Mouse (Mus musculus) limb, embryonic 15.5 days (tissue): ENCODE data around the gene Slc11a1. TPM values are rescaled to one million over a fixed set of nuclear protein-coding genes. Genes with fewer than 3 reads are reported as not detected.

ENCODE experiments used
- ATAC-seq: fragments of 200-750 bp; cut with Nextera tagmentation; 2 replicates; pipeline ENCODE4 v1.8.0; 2017; ENCODE audit warnings: low read depth, moderate TSS enrichment; ENCODE audit not compliant: insufficient number of reproducible peaks, low FRiP score, low TSS enrichment
- H3K27ac ChIP-seq: fragments of 300-500 bp; sonication (generic); 2 replicates; pipeline ENCODE4 v1.5.1; 2015; ENCODE audit warnings: moderate library complexity, mild to moderate bottlenecking, inconsistent platforms
- H3K27me3 ChIP-seq: fragments of 300-500 bp; sonication (generic); 2 replicates; pipeline ENCODE4 v1.6.1; 2015; ENCODE audit warnings: inconsistent platforms
- H3K36me3 ChIP-seq: fragments of 300-500 bp; sonication (generic); 2 replicates; pipeline ENCODE4 v1.6.1; 2015; ENCODE audit warnings: inconsistent platforms
- H3K4me1 ChIP-seq: fragments of 300-500 bp; sonication (generic); 2 replicates; pipeline ENCODE4 v1.6.1; 2015; ENCODE audit warnings: inconsistent platforms
- H3K4me2 ChIP-seq: fragments of 300-500 bp; sonication (generic); 2 replicates; pipeline ENCODE4 v1.6.1; 2015; ENCODE audit warnings: mild to moderate bottlenecking, inconsistent platforms
- H3K4me3 ChIP-seq: fragments of 300-500 bp; sonication (generic); 2 replicates; pipeline ENCODE4 v1.5.1; 2015; ENCODE audit warnings: mild to moderate bottlenecking, inconsistent platforms
- H3K9ac ChIP-seq: fragments of 300-500 bp; sonication (generic); 2 replicates; pipeline ENCODE4 v1.6.1; 2015; ENCODE audit warnings: inconsistent platforms
- H3K9me3 ChIP-seq: fragments of 300-500 bp; sonication (generic); 2 replicates; pipeline ENCODE4 v1.6.1; 2016; ENCODE audit warnings: inconsistent platforms
- WGBS: fragments of 180-500 bp; shearing (Covaris S2); methylation state at CpG from one replicate; pipeline ENCODE4 v1.1.7; 2015; 5-methylcytosine and 5-hydroxymethylcytosine counted together
- microRNA counts: library from miRNA; unstranded; fragments of <30 nt; microRNA quantifications from one replicate; lab custom pipeline; 2016
- microRNA-seq: library from miRNA; unstranded; fragments of <30 nt; microRNA quantifications from one replicate; pipeline ENCODE4, GENCODE M21; 2016
- polyA plus RNA-seq: library from polyadenylated mRNA; unstranded; fragments of >200 nt; fragmentation: Nextera tagmentation; extraction: Ambion mirVana; gene quantifications from 2 replicates; pipeline ENCODE4 v1.2.1, GENCODE M21; 2015

Slc11a1 gene
- polyA plus RNA-seq, 1 experiment from 2014 or later: 3.4 TPM

DNA sequence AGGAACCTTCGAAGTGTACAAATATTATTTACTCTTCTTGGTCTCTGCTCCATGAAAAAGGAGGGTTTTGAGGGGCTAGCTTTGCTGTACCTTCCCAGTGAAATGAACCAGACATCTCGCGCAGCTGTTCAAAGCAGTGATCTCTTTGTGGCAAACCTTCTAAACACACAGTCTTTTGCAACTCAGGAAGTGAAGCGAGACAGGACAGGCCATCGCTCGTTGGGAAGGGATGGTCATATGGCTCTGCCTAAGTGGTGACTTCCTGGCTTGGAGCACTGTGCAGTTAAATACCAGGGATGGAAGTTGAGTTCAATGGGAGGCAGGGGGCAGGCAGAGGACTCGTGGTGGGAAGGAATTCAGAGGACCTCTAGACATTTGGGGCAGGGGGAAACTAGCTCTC, 50.9 kb downstream of the Slc11a1 start:
- Histone ChIP-seq H3K27ac (no peak overlapping the region), H3K27me3 (no peaks in the 10 kb centered on the region), H3K9ac (no peak overlapping the region), H3K9me3 (no peaks in the 10 kb centered on the region), H3K4me1 (no peaks in the 10 kb centered on the region), H3K4me2 (no peak overlapping the region), H3K4me3 (no peak overlapping the region), H3K36me3 (no peaks in the 10 kb centered on the region)
- 69% methylated on average over 7 of the region's 7 CpGs for WGBS
- no peak for ATAC-seq

DNA sequence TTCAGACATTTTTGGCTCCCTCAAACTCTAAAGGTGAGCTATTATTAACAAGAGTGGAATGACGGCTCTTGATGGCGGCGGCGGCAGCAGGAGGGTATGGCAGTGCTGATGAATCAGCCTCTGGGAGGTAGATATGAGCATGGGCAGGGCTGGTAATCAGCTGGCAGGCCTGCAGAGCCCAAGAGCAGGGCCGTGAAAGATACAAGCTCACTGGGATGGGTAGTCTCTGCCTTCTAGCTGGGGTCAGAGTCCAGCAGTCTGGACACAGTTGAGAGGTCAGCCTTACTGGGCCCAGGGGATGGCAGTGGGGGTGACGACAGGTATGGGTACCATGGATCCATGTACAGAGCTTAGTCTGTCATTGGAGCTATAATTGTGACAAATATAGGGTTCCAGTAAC, 58.2 kb downstream of the Slc11a1 start:
- peaks cover 39% of the 10 kb centered on the region for H3K36me3 ChIP-seq
- no peak for ATAC-seq

DNA sequence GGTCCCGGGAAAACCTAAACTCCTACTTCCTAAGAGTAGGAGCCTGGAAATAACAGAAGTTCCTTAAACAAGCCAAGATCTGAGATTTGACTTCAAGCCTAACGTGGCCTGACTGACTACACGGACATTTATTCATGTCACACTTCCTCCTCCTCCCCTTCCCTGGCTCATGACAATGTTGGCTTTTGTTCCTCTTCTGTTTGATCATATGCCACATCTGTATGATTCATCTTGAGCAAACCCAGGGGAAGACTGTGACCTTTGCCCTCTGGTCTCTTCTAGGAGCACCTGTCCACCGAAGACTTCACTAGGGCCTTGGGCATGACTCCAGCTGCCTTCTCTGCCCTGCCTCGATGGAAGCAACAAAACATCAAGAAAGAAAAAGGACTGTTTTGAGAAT, 59.6 kb downstream of the Slc11a1 start:
- Histone ChIP-seq H3K4me3 (no peak overlapping the region), H3K36me3 (peaks cover 47% of the 10 kb centered on the region)
- WGBS: 62% methylated on average over 5 of the region's 5 CpGs

More for the DNA sequence above, 58.2 kb downstream of the Slc11a1 start:
- Histone ChIP-seq H3K27me3 (no peaks in the 10 kb centered on the region), H3K9ac (no peak overlapping the region), H3K4me1 (no peaks in the 10 kb centered on the region), H3K27ac (no peak overlapping the region), H3K4me3 (no peak overlapping the region), H3K9me3 (no peaks in the 10 kb centered on the region), H3K4me2 (no peak overlapping the region)
- WGBS: 86% methylated on average over 6 of the region's 6 CpGs

DNA sequence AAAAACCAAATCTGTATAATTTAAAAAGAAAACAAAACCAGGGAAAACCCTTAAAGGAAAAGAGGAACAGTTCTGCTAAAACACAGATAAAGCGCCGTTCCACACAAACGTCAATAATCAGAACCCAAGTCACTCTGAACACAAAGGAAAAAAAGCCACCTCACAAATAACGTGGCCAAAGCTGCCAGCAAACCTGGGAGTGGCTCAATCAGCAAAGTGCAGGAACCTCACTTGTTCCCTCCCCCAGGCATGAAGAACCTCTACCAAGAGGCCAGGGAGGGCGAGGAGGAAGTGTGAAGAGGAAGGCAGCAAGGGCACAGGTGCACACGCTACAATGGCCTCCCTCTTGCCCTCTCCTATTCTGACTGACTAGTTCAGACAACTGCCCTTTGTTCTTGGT, 60.6 kb downstream of the Slc11a1 start:
- no peak overlapping the region for H3K4me2 ChIP-seq
- H3K36me3 ChIP-seq: peaks cover 55% of the 10 kb centered on the region
- H3K27ac ChIP-seq: no peak overlapping the region
- ATAC-seq: no peak
- WGBS: 83% methylated on average over 6 of the region's 6 CpGs
- no peaks in the 10 kb centered on the region for H3K27me3 ChIP-seq
- no peak overlapping the region for H3K4me3 ChIP-seq
- no peaks in the 10 kb centered on the region for H3K4me1 ChIP-seq
- no peaks in the 10 kb centered on the region for H3K9me3 ChIP-seq
- no peak overlapping the region for H3K9ac ChIP-seq

More for the DNA sequence above, 59.6 kb downstream of the Slc11a1 start:
- no peak for ATAC-seq
- Histone ChIP-seq H3K9me3 (no peaks in the 10 kb centered on the region), H3K9ac (no peak overlapping the region), H3K4me2 (no peak overlapping the region), H3K4me1 (no peaks in the 10 kb centered on the region), H3K27ac (no peak overlapping the region; the same call in 1 of the 2 replicates), H3K27me3 (no peaks in the 10 kb centered on the region)

MicroRNAs encoded within 50 kb of the gene (microRNA counts, 519-probe panel; counts per million panel counts)
- 3,260 counts per million, percentile 78 among the panel's probes with 10 or more counts for microRNA mmu-miR-26b (lab: Ali Mortazavi, UCI)

Small RNA genes lying within 50 kb of the gene (microRNA-seq; reads per million reads assigned to microRNA genes)
- 26,192 reads per million, percentile 97 among the genes with 10 or more reads in this experiment for gene Mir26b

Other genes with a start within 250 kb of the Slc11a1 start
- 0.35 and 0.84 TPM in 2 replicates for gene Rufy4, start 249.7 kb upstream of the Slc11a1 start, polyA plus RNA-seq
- 0.45 and 0.51 TPM in 2 replicates for gene Cxcr2, start 221.2 kb upstream of the Slc11a1 start, polyA plus RNA-seq
- not detected in 2 replicates for gene Cxcr1, start 180.6 kb upstream of the Slc11a1 start, polyA plus RNA-seq
- gene Arpc2, start 139.1 kb upstream of the Slc11a1 start, polyA plus RNA-seq: 441 and 463 TPM in 2 replicates
- 0.18 TPM in 1 of 2 replicates, not detected in the other for gene Gpbar1, start 96.6 kb upstream of the Slc11a1 start, polyA plus RNA-seq
- 232 and 249 TPM in 2 replicates for gene Aamp, start 90.5 kb upstream of the Slc11a1 start, polyA plus RNA-seq
- gene Pnkd, start 90.3 kb upstream of the Slc11a1 start, polyA plus RNA-seq: 104 and 114 TPM in 2 replicates
- gene Tmbim1, start 69.6 kb upstream of the Slc11a1 start, polyA plus RNA-seq: 58.8 and 69.6 TPM in 2 replicates
- gene Catip, start 13.1 kb upstream of the Slc11a1 start, polyA plus RNA-seq: 1.6 and 2.0 TPM in 2 replicates
- 82.4 and 85.4 TPM in 2 replicates for gene Ctdsp1, start 16.3 kb downstream of the Slc11a1 start, polyA plus RNA-seq
- 0.15 and 0.20 TPM in 2 replicates for gene Vil1, start 34.2 kb downstream of the Slc11a1 start, polyA plus RNA-seq
- 52.7 and 55.8 TPM in 2 replicates for gene Cnot9, start 130.9 kb downstream of the Slc11a1 start, polyA plus RNA-seq
- gene Plcd4, start 167.7 kb downstream of the Slc11a1 start, polyA plus RNA-seq: 0.92 and 1.6 TPM in 2 replicates
- 26.3 and 30.5 TPM in 2 replicates for gene Usp37, start 169.1 kb downstream of the Slc11a1 start, polyA plus RNA-seq
- 7.3 and 7.5 TPM in 2 replicates for gene Zfp142, start 213.1 kb downstream of the Slc11a1 start, polyA plus RNA-seq
- gene Bcs1l, start 213.1 kb downstream of the Slc11a1 start, polyA plus RNA-seq: 14.0 and 16.4 TPM in 2 replicates
- gene Rnf25, start 226.2 kb downstream of the Slc11a1 start, polyA plus RNA-seq: 40.7 and 41.0 TPM in 2 replicates
- gene Stk36, start 226.2 kb downstream of the Slc11a1 start, polyA plus RNA-seq: 5.4 and 6.5 TPM in 2 replicates